ENCODE assay signal across 7 mouse cellular contexts in genomic region chr15:56065872-56066534, GRCm38 (mm10).
DNase-seq lines count a peak whose midpoint lies in the region; ATAC-seq and TF ChIP-seq lines count a peak whose summit lies in the region.

No protein-coding gene starts in this region.

- no peak overlapping the region for H3K27ac ChIP-seq in liver, adult 2 months (replicated peaks; ENCODE audit: insufficient read depth, low read depth, low read length)
- no peak overlapping the region for H3K27ac ChIP-seq in forebrain, embryonic 16.5 days (ENCODE audit: low read length)
- H3K27ac ChIP-seq in midbrain, embryonic 12.5 days (replicated peaks), result no peak overlapping the region

- no peak overlapping the region for H3K4me2 ChIP-seq in forebrain, embryonic 16.5 days (ENCODE audit: low read length)
- no peak overlapping the region for H3K4me2 ChIP-seq in midbrain, embryonic 12.5 days (replicated peaks)

- no peaks in the 10 kb centered on the region for H3K4me1 ChIP-seq in liver, adult 2 months (ENCODE audit: control insufficient read depth, insufficient read depth, low read length)
- H3K4me1 ChIP-seq in forebrain, embryonic 16.5 days (replicated peaks; ENCODE audit: control insufficient read depth, insufficient read depth, low read length), result no peaks in the 10 kb centered on the region
- H3K4me1 ChIP-seq in midbrain, embryonic 12.5 days, result no peaks in the 10 kb centered on the region; the same call in 1 of the 2 replicates

- H3K27me3 ChIP-seq in liver, adult 2 months (ENCODE audit: control insufficient read depth, insufficient read depth, low read length), result no peaks in the 10 kb centered on the region
- H3K27me3 ChIP-seq in forebrain, embryonic 16.5 days (replicated peaks; ENCODE audit: control insufficient read depth, insufficient read depth, low read length), result no peaks in the 10 kb centered on the region
- no peaks in the 10 kb centered on the region for H3K27me3 ChIP-seq in midbrain, embryonic 12.5 days

- TF ChIP-seq CTCF in liver, adult 2 months (IDR thresholded peaks at IDR 0.05; ENCODE audit: low read depth, low read length), result peak; percentile 26; the same call in 1 of the 2 replicates

- H3K9me3 ChIP-seq in forebrain, embryonic 16.5 days (ENCODE audit: control insufficient read depth, low read length), result no peaks in the 10 kb centered on the region
- H3K9me3 ChIP-seq in midbrain, embryonic 12.5 days, result no peaks in the 10 kb centered on the region

- 31% methylated on average over 7 of the region's 7 CpGs for WGBS in liver, adult 2 months
- 34% methylated on average over 7 of the region's 7 CpGs for WGBS in forebrain, embryonic 16.5 days
- WGBS in midbrain, embryonic 12.5 days, result 32% methylated on average over 7 of the region's 7 CpGs

- no peak overlapping the region for H3K4me3 ChIP-seq in liver, adult 2 months (ENCODE audit: insufficient read depth, low read depth, low read length)
- no peak overlapping the region for H3K4me3 ChIP-seq in forebrain, embryonic 16.5 days (replicated peaks; ENCODE audit: low read length)
- H3K4me3 ChIP-seq in midbrain, embryonic 12.5 days, result no peak overlapping the region

- peak; percentile 64 for DNase-seq in liver, adult 2 months (ENCODE audit: extremely low read depth, low read depth, low spot score)
- DNase-seq in liver (no peak), ZHBTc4 (ENCODE audit: low read depth, low spot score) (peak; percentile 69)
- no peak for DNase-seq in yolk sac, embryonic 10.5 days (ENCODE audit: low spot score)
- no peak for DNase-seq in ovary, adult 18-20 months (ENCODE audit: low spot score)

- ATAC-seq in forebrain, embryonic 16.5 days, result peak; percentile 86
- ATAC-seq in midbrain, embryonic 12.5 days (ENCODE audit: low FRiP score, low read depth), result peak; percentile 82

- no peaks in the 10 kb centered on the region for H3K79me2 ChIP-seq in liver, adult 2 months (ENCODE audit: control insufficient read depth, insufficient read depth, low read length)

- H3K36me3 ChIP-seq in liver, adult 2 months (ENCODE audit: control insufficient read depth, insufficient read depth, low read length), result no peaks in the 10 kb centered on the region
- no peaks in the 10 kb centered on the region for H3K36me3 ChIP-seq in forebrain, embryonic 16.5 days (ENCODE audit: control insufficient read depth, insufficient read depth)
- no peaks in the 10 kb centered on the region for H3K36me3 ChIP-seq in midbrain, embryonic 12.5 days

- H3K9ac ChIP-seq in liver, adult 2 months (ENCODE audit: low read depth, low read length), result no peak overlapping the region
- no peak overlapping the region for H3K9ac ChIP-seq in forebrain, embryonic 16.5 days (replicated peaks; ENCODE audit: low read depth, low read length)
- no peak overlapping the region for H3K9ac ChIP-seq in midbrain, embryonic 12.5 days (replicated peaks)

- no peak for TF ChIP-seq POLR2A in liver, adult 2 months (IDR thresholded peaks at IDR 0.05; ENCODE audit: extremely low read depth, insufficient read depth, low read length)

Comparison
In these comparisons a context has a peak if more than half of its experiments do, and no peak if none do; other contexts are left out.
1. DNase-seq: peak in liver, adult 2 months (single experiment) and ZHBTc4 (single experiment); none in liver (single experiment), yolk sac, embryonic 10.5 days (single experiment) and ovary, adult 18-20 months (single experiment).